Mouse (Mus musculus) liver, embryonic 14.5 days (tissue): ENCODE data around the gene Emc10.

ENCODE experiments used
- CTCF ChIP-seq: IDR thresholded peaks from 2 replicates; pipeline ENCODE4 v1.5.1; 2016; ENCODE audit warnings: antibody characterized with exemption, low read depth, control low read depth
- EP300 ChIP-seq: IDR thresholded peaks from 2 replicates; pipeline ENCODE4 v1.6.1; 2016; ENCODE audit warnings: antibody characterized with exemption, low read depth

DNA sequence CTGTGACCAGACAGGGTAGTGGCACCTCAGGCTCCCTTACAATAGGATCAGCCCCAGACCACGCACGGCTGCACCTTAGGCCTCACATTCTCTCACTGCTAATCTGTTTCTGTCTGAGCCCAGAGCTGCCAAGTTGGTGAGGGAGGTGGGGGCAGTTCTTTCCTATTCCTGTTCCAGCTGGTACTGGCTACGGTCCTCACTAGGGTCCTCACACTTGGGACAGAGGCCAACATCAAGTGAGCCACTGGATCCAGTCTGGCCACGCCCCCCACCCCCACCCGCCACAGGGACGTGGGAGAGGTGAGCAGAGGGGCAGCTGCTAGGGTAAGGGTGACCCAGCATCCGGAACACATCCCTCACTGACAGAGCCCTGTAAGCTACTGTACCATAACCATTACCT, 40.7 kb upstream of the Emc10 start:
- no peak for TF ChIP-seq CTCF
- TF ChIP-seq EP300, result no peak
